Mouse (Mus musculus): ENCODE results near the gene Rnf113a2.

The Rnf113a2 gene

DNA sequence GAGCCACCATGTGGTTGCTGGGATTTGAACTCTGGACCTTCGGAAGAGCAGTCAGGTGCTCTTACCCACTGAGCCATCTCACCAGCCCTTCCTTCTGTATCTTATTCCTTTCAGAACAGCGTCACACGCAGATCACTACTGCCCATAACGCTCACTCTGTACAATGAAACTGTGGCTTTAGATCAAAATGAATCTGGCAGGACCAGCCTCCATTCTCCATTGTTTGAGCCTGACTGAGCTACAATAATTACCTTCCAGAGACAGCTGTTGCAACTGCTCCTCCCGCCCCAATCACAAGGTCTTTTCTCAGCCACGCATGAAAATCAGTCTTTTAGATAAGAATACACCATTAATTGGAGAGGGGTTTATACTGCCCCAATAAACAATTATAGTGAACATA lies 12.5 kb upstream of the Rnf113a2 start:
- in situ Hi-C loops (cut with MboI; ENCODE audit: low pct_unique_long_range_greater_than_20kb in 1 of 2, low sequenced_read_pairs in 2 of 2, unreplicated experiment in 1 of 2) = no loop called here

GRCm38 (mm10) chr12:84407259-84407658 lies 9.7 kb upstream of the Rnf113a2 start:
- in situ Hi-C loops (cut with MboI; ENCODE audit: low pct_unique_long_range_greater_than_20kb in 1 of 2, low sequenced_read_pairs in 2 of 2, unreplicated experiment in 1 of 2) = no loop called here

GRCm38 (mm10) chr12:84407874-84408818 lies 8.8 kb upstream of the Rnf113a2 start:
- in situ Hi-C loops (cut with MboI; ENCODE audit: low pct_unique_long_range_greater_than_20kb in 1 of 2, low sequenced_read_pairs in 2 of 2, unreplicated experiment in 1 of 2) = no loop called here

DNA sequence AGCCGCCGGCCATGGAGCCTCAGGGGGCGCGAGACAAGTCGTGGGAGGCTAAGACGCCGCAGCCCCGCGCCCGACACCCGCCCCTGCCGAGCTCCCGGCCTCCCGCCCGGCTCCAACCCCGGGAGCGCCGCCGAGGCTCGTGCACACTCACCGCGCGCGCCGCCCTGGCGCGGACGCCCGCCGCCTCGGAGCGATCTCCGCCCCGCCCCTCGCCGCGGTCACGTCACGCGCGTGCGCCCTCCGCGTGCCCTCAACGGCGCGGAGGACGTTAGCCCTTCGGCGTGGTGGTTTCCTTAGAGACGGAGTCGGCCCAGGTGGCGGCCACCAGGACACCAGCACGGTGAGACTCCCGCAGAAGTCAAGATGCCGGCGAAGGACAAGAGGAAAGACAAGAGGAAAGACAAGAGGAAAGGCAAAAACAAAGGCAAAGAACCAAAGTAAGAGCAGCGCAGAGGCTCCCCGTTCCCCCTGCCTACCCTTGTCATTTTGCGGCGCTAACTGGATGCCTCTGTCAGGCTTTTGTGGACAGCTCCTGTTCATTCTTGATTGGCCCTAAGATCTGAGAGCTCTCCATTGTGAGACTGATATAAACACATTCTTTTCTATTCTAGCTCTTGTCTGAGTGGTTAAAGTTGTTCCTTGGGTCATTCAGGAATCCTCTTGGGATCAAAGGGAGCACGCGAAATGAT lies 8.0 kb upstream of the Rnf113a2 start, which contains the start of the genes Entpd5 and Bbof1:
Gene Entpd5 (minus strand): TSS at position 211 of the 689 bp plus-strand sequence.
Gene Bbof1 (plus strand): TSS at position 253 of the 689 bp plus-strand sequence.
- in situ Hi-C loops (cut with MboI; ENCODE audit: low pct_unique_long_range_greater_than_20kb in 1 of 2, low sequenced_read_pairs in 2 of 2, unreplicated experiment in 1 of 2) = no loop called here

- in situ Hi-C loops (cut with MboI; ENCODE audit: low pct_unique_long_range_greater_than_20kb in 1 of 2, low sequenced_read_pairs in 2 of 2, unreplicated experiment in 1 of 2) = no loop called here
Measured at GRCm38 (mm10) chr12:84417605-84417922, 568 bp downstream of the Rnf113a2 start.

- in situ Hi-C loops (cut with MboI; ENCODE audit: low pct_unique_long_range_greater_than_20kb in 1 of 2, low sequenced_read_pairs in 2 of 2, unreplicated experiment in 1 of 2) = no loop called here
Measured at GRCm38 (mm10) chr12:84423990-84424389, 7.0 kb downstream of the Rnf113a2 start.

DNA sequence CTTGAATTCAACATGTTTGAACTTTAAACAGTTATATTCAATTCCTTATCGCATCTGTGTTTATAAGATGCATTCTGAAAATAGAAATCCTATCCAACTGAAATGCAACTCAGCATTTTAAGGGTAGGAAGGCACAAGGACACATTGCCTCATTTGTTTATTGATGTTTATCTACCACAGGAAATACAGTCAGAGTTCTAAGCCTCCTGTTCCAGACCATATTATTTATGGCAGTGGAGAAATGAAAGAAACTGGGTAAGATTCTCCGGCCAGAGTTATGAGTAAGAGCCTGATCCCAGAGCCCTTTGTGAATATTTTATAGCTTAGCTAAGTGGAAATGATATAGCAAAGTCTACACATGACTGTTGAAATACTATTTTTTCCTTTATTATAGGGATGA lies 12.8 kb downstream of the Rnf113a2 start:
- in situ Hi-C loops (cut with MboI; ENCODE audit: low pct_unique_long_range_greater_than_20kb in 1 of 2, low sequenced_read_pairs in 2 of 2, unreplicated experiment in 1 of 2) = no loop called here

GRCm38 (mm10) chr12:84438697-84439096 lies 21.7 kb downstream of the Rnf113a2 start:
- in situ Hi-C loops (cut with MboI; ENCODE audit: low pct_unique_long_range_greater_than_20kb in 1 of 2, low sequenced_read_pairs in 2 of 2, unreplicated experiment in 1 of 2) = no loop called here

GRCm38 (mm10) chr12:84442526-84442925 lies 25.5 kb downstream of the Rnf113a2 start:
- in situ Hi-C loops (cut with MboI; ENCODE audit: low pct_unique_long_range_greater_than_20kb in 1 of 2, low sequenced_read_pairs in 2 of 2, unreplicated experiment in 1 of 2) = no loop called here

DNA sequence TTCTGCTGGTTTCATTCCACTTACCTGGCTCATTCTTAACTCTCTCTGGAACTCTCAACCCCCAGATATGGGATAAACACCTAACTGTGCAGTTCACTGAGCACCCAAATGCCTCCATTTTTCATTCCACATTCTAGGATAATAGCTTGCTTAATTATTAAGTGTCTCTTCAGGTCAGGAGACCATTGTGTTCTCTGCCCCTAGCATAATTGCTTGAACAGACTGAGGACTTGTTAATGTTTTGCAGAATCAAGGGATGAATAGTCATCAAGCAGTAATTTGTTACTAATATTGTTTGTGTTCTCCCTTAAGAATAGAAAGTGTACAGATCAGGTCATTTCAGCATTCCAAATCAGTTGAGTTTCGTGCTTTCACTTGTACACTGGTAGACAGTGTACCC lies 30.4 kb downstream of the Rnf113a2 start:
- in situ Hi-C loops (cut with MboI; ENCODE audit: low pct_unique_long_range_greater_than_20kb in 1 of 2, low sequenced_read_pairs in 2 of 2, unreplicated experiment in 1 of 2) = no loop called here

GRCm38 (mm10) chr12:84448181-84448580 lies 31.2 kb downstream of the Rnf113a2 start:
- in situ Hi-C loops (cut with MboI; ENCODE audit: low pct_unique_long_range_greater_than_20kb in 1 of 2, low sequenced_read_pairs in 2 of 2, unreplicated experiment in 1 of 2) = no loop called here

DNA sequence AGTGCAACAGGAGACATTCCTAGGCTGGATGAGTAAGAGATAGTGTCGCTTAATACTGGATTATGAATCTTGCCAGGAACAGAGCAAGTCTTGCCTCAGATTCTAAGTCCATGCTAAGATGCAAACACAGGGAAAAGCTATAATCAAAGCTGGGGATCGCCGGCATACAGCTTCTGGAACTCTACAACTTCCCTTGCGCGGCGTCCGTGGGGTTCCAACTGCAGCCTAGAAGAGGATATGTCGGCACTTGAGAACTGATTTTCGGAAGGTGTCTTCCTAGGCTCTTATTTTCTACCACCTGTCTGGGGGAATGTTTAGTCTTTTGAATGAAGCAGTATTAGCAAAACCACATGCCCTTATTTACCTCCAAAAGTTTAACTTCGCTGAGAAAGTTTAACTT lies 32.9 kb downstream of the Rnf113a2 start:
- in situ Hi-C loops (cut with MboI; ENCODE audit: low pct_unique_long_range_greater_than_20kb in 1 of 2, low sequenced_read_pairs in 2 of 2, unreplicated experiment in 1 of 2) = no loop called here

DNA sequence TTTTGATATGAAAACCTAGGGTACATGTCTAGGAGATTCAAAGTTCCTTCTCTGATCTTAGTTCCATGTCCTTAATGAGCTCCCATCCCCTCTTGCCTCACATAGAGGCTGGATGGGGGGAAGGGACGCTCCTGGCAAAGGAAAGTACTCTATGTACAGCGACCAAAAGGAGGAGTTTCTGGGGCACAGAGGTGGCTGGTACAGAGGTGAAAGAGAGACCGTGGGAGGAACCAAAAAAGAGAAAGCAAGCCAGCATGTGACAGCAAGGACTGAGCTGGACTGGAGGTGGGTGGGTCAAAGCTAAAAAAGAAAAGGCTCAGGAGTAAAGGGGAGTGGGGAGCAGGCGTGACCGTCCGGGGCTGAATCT lies 33.3 kb downstream of the Rnf113a2 start:
- in situ Hi-C loops (cut with MboI; ENCODE audit: low pct_unique_long_range_greater_than_20kb in 1 of 2, low sequenced_read_pairs in 2 of 2, unreplicated experiment in 1 of 2) = no loop called here

- in situ Hi-C loops (cut with MboI; ENCODE audit: low pct_unique_long_range_greater_than_20kb in 1 of 2, low sequenced_read_pairs in 2 of 2, unreplicated experiment in 1 of 2) = no loop called here
Measured at GRCm38 (mm10) chr12:84450718-84451646, 34.0 kb downstream of the Rnf113a2 start, which contains the start of the genes Aldh6a1 and Lin52. Aldh6a1 (minus strand) TSS chr12:84451004. Lin52 (plus strand) TSS chr12:84451422.

DNA sequence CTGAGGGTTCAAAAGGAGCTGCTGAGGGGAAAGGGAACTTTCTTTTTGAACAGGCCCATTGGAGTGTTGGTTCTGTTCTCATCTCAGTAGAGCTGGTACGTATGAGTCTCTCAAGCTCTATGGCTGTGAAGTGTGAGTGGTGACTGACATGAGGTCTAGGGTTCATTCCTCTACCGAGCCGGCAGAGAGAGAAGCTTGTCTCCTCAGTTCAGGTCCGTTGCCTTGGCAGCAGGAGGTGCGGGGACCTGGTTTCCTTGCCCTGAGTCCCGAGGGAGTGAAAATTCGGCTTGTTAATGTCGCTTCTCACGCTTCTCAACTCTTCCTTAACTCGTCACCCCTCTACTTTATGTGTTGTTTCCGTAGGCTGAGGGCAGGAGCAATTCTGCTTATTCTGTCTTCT lies 34.8 kb downstream of the Rnf113a2 start:
- in situ Hi-C loops (cut with MboI; ENCODE audit: low pct_unique_long_range_greater_than_20kb in 1 of 2, low sequenced_read_pairs in 2 of 2, unreplicated experiment in 1 of 2) = no loop called here

DNA sequence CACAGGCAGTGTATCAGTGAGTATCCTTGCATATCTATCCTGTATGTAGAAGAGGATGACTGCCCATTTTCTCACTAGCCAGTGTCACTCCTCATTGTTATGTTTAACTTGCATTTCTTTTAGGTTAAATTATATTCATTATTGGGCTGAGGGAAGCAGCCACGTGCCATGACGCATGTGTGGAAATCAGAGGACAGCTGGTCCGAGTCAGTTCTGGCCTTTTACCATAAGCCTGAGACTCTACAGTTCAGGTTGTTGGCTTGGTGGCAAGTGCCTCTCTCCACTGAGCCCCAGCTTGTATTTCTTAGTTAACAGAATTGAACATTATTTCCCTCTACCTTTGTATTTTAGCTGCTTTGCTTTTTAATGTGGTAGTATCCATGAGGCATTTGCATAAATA lies 39.9 kb downstream of the Rnf113a2 start:
- in situ Hi-C loops (cut with MboI; ENCODE audit: low pct_unique_long_range_greater_than_20kb in 1 of 2, low sequenced_read_pairs in 2 of 2, unreplicated experiment in 1 of 2) = no loop called here

DNA sequence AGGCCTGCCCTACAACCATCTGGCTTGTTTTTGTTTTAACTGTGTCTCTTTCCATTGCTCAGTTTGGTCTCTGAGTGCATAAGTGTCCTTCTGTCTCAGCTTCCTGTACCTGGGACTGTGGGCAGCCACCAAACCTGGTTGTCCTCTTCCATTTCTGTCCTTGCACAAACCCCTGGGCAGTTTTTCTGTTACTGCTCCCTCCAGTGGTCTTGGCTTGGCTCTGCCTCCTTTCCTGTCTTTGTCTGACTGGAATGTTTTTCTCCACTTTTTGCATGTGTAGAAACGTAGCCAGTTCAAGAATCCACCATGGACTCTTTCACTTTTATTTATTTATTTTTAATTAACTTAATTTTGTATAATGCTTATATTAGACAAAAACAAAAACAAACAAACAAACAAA lies 42.8 kb downstream of the Rnf113a2 start:
- in situ Hi-C loops (cut with MboI; ENCODE audit: low pct_unique_long_range_greater_than_20kb in 1 of 2, low sequenced_read_pairs in 2 of 2, unreplicated experiment in 1 of 2) = no loop called here

DNA sequence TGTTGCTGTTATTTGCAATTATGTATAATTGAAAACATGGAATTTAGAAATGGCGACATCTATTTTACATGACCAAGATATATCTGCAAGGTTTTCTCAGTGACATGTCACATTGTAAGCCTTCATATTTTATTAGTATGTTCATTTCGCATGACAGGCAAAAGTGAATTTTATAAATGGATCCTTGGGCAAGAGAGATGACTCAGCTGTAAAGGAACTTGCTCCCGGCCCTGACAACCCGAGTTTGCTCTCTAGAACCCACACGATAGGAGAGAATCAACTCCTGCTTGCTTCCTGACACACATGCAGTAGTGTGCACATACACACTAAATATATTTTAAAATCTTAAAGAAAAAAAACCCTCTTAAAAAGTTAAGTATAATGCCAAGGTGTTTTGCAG lies 44.4 kb downstream of the Rnf113a2 start:
- in situ Hi-C loops (cut with MboI; ENCODE audit: low pct_unique_long_range_greater_than_20kb in 1 of 2, low sequenced_read_pairs in 2 of 2, unreplicated experiment in 1 of 2) = no loop called here

DNA sequence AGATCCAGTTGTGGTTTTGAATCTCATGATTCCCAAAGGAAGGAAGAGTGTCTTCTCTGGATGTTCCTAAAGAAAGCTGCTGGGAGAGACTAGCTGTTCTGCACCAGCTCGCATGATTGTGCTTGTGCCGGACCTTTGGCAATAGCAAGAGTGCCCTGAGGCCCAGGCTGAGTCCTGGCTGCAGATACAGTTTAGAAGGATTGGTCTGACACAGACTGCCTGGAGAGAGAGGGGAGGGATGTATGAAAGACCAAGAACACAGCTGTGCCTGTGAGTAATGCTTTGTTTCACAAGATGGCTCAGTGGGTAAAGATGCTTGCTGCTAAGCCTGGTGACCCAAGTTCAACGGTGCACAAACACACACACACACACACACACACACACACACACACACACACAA lies 45.9 kb downstream of the Rnf113a2 start:
- in situ Hi-C loops (cut with MboI; ENCODE audit: low pct_unique_long_range_greater_than_20kb in 1 of 2, low sequenced_read_pairs in 2 of 2, unreplicated experiment in 1 of 2) = no loop called here

Data from mouse embryonic stem cell (cell line).